Mouse (Mus musculus) liver, embryonic 13.5 days (tissue): ENCODE results near the gene Erp27. TPM values are rescaled to one million over a fixed set of nuclear protein-coding genes. Genes with fewer than 3 reads are reported as not detected.

ENCODE experiments used
- ATAC-seq: fragments of 200-750 bp; cut with Nextera tagmentation; 2 replicates; pipeline ENCODE4 v1.8.0; 2017; ENCODE audit warnings: low read depth, mild to moderate bottlenecking, moderate number of reproducible peaks, moderate library complexity
- DNase-seq: peaks from one replicate; pipeline ENCODE4 v3.0.0; 2022
- H3K27ac ChIP-seq: fragments of 300-500 bp; sonication (generic); 2 replicates; pipeline ENCODE4 v1.5.1; 2015; ENCODE audit warnings: moderate library complexity, mild to moderate bottlenecking, inconsistent platforms
- H3K27me3 ChIP-seq: fragments of 300-500 bp; sonication (generic); 2 replicates; pipeline ENCODE4 v1.6.1; 2015; ENCODE audit warnings: mild to moderate bottlenecking, inconsistent platforms
- H3K36me3 ChIP-seq: fragments of 300-500 bp; sonication (generic); 2 replicates; pipeline ENCODE4 v1.6.1; 2015; ENCODE audit warnings: mild to moderate bottlenecking, inconsistent platforms
- H3K4me1 ChIP-seq: fragments of 300-500 bp; sonication (generic); replicated peaks from 2 replicates; pipeline ENCODE4 v1.6.1; 2015; ENCODE audit warnings: inconsistent platforms
- H3K4me2 ChIP-seq: fragments of 300-500 bp; sonication (generic); 2 replicates; pipeline ENCODE4 v1.6.1; 2015; ENCODE audit warnings: inconsistent platforms, mild to moderate bottlenecking, moderate library complexity
- H3K4me3 ChIP-seq: fragments of 300-500 bp; sonication (generic); replicated peaks from 2 replicates; pipeline ENCODE4 v1.5.1; 2015; ENCODE audit warnings: mild to moderate bottlenecking, inconsistent platforms
- H3K9ac ChIP-seq: fragments of 300-500 bp; sonication (generic); 2 replicates; pipeline ENCODE4 v1.6.1; 2015; ENCODE audit warnings: mild to moderate bottlenecking, inconsistent platforms
- H3K9me3 ChIP-seq: fragments of 300-500 bp; sonication (generic); replicated peaks from 2 replicates; pipeline ENCODE4 v1.6.1; 2016; ENCODE audit warnings: inconsistent platforms
- WGBS: fragments of 180-500 bp; shearing (Covaris S2); methylation state at CpG from one replicate; pipeline ENCODE4 v1.1.7; 2015; ENCODE audit not compliant: insufficient replicate concordance; 5-methylcytosine and 5-hydroxymethylcytosine counted together
- polyA plus RNA-seq: library from polyadenylated mRNA; unstranded; fragments of >200 nt; fragmentation: Nextera tagmentation; extraction: Ambion mirVana; gene quantifications from 2 replicates; pipeline ENCODE4 v1.2.1, GENCODE M21; 2015

Gene Erp27
- polyA plus RNA-seq, 1 experiment from 2014 or later, result 0.20 TPM

- WGBS, result 2% methylated on average over 11 of the region's 11 CpGs
- peaks cover 31% of the 10 kb centered on the region for H3K36me3 ChIP-seq
- H3K9me3 ChIP-seq, result no peaks in the 10 kb centered on the region
- DNase-seq, result no peak
- H3K9ac ChIP-seq, result peak overlapping the region; percentile 91
- peak overlapping the region; percentile 99 for H3K27ac ChIP-seq
- H3K27me3 ChIP-seq, result no peaks in the 10 kb centered on the region
- peak; percentile 69 for ATAC-seq
- peak overlapping the region; percentile 71 for H3K4me2 ChIP-seq
- H3K4me1 ChIP-seq, result peaks cover 69% of the 10 kb centered on the region
- peak overlapping the region; percentile 80 for H3K4me3 ChIP-seq
These were observed 64.1 kb downstream of the Erp27 start for GRCm38 (mm10) chr6:136857873-136858260.

Other genes with a start within 250 kb of the Erp27 start
- 0.08 and 0.15 TPM in 2 replicates for gene Gucy2c, start 140.4 kb downstream of the Erp27 start, polyA plus RNA-seq
- 1.3 and 1.5 TPM in 2 replicates for gene Hist4h4, start 117.8 kb downstream of the Erp27 start, polyA plus RNA-seq
- 167 and 177 TPM in 2 replicates for gene H2afj, start 113.9 kb downstream of the Erp27 start, polyA plus RNA-seq
- gene BC049715, start 94.6 kb downstream of the Erp27 start, polyA plus RNA-seq, result 1.2 and 2.4 TPM in 2 replicates
- gene Wbp11, start 93.9 kb downstream of the Erp27 start, polyA plus RNA-seq, result 62.5 and 80.2 TPM in 2 replicates
- gene Smco3, start 86.7 kb downstream of the Erp27 start, polyA plus RNA-seq, result not detected in 2 replicates
- gene Art4, start 64.4 kb downstream of the Erp27 start, polyA plus RNA-seq, result 28.8 and 32.7 TPM in 2 replicates
- 6.5 and 7.3 TPM in 2 replicates for gene Mgp, start 46.4 kb downstream of the Erp27 start, polyA plus RNA-seq
- gene Pde6h, start 1.7 kb upstream of the Erp27 start, polyA plus RNA-seq, result not detected in 2 replicates
- 107 and 116 TPM in 2 replicates for gene Arhgdib, start 19.7 kb upstream of the Erp27 start, polyA plus RNA-seq
- 2.5 and 3.3 TPM in 2 replicates for gene Rerg, start 248.3 kb upstream of the Erp27 start, polyA plus RNA-seq